Mouse (Mus musculus) olfactory bulb, adult 2 months (tissue): ENCODE measurements around the gene Dner. TPM values are rescaled to one million over a fixed set of nuclear protein-coding genes. Genes with fewer than 3 reads are reported as not detected.

Experiments used
- H3K27ac ChIP-seq: fragments of 200-500 bp; 2 replicates; pipeline ENCODE4 v1.5.1; 2012; ENCODE audit warnings: low read depth, low read length; ENCODE audit not compliant: insufficient read depth
- H3K4me1 ChIP-seq: fragments of 200-500 bp; 2 replicates; pipeline ENCODE4 v1.6.1; 2012; ENCODE audit warnings: low read length; ENCODE audit not compliant: control insufficient read depth, insufficient read depth
- H3K4me3 ChIP-seq: fragments of 200-500 bp; 2 replicates; pipeline ENCODE4 v1.5.1; 2012; ENCODE audit warnings: mild to moderate bottlenecking, low read depth, low read length, moderate library complexity; ENCODE audit not compliant: insufficient read depth
- CTCF ChIP-seq: fragments of 200-500 bp; IDR thresholded peaks from 2 replicates; pipeline ENCODE4 v1.5.1; 2012; ENCODE audit warnings: low read depth, mild to moderate bottlenecking, low read length, moderate library complexity; ENCODE audit not compliant: insufficient read depth
- POLR2A ChIP-seq: fragments of 200-500 bp; IDR thresholded peaks from 2 replicates; pipeline ENCODE4 v1.6.1; 2012; ENCODE audit warnings: mild to moderate bottlenecking, low read depth, low read length, moderate library complexity; ENCODE audit not compliant: insufficient read depth
- WGBS: fragments of 180-500 bp; shearing (Covaris S2); methylation state at CpG from one replicate; pipeline ENCODE4 v1.1.7; 2018; 5-methylcytosine and 5-hydroxymethylcytosine counted together
- polyA plus RNA-seq: library from polyadenylated mRNA; stranded (reverse); fragments of >200 nt; gene quantifications from 2 replicates; pipeline ENCODE4 v1.2.4, GENCODE M21; 2012; ENCODE audit warnings: low replicate concordance; ENCODE audit not compliant: missing spikeins, insufficient read depth, insufficient read length

The Dner gene
- polyA plus RNA-seq: not detected in 2 replicates

DNA sequence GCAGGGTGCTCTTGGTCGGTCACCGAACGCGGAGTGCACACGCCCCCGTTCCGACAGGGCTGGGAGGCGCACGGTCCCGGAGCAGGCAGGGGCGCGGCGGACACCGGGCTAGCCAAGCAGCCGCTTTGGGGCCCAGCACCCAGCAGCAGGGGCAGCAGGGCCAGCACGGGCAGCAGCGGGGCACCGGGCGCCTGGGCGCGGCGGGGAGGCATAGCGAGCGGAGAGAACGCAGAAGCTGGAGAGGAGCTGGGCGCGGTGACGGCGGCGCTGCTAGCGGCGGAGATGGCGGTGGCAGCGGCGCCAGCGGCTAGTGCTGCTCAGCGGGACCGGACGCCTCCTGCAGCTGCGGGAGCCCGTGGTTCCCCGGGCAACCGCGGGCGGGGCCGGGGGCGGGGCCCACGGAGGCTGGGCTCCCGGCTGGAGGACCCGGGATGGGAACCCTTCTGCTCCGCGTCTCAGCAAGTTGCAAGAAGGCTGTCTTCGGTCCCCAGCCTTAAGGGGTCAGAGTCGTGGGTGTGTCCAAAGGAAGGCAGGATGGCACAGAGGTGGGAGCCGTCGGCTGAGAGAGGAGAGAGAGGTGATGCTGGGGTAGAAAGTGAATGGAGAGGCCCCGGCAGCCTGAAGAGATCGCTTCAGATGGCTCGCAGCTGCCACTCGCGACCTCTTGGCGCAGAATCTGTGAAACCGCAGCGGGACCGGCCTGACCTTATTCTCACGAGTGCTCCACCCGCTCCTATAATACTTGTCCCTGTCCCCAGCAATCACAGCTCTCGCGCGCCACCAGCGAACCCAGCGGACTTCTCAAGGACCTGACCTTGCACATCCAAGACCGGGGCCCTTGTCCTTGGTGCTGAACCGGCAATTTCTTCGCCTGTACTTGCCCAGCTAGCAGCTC, at the start of gene Dner:
TSS of gene Dner (minus strand) at position 705 of the 895 bp plus-strand sequence.
- peak within 1 kb of the TSS; percentile 82 for H3K4me3 ChIP-seq
- H3K27ac ChIP-seq: peak within 1 kb of the TSS; percentile 17; the same call in 1 of the 2 replicates
- TF ChIP-seq POLR2A (no peak), CTCF (0 out of 2 replicates have a peak, but pooled peaks have one; percentile 7)
- H3K4me1 ChIP-seq: peaks cover 16% of the 10 kb centered on the region
- 1% methylated on average over 75 of the region's 75 CpGs for WGBS

GRCm38 (mm10) chr1:84742156-84742555, 46.1 kb upstream of the Dner start:
- no peak for TF ChIP-seq POLR2A
- TF ChIP-seq CTCF: no peak
- H3K4me3 ChIP-seq: no peak overlapping the region
- H3K27ac ChIP-seq: no peak overlapping the region
- no peaks in the 10 kb centered on the region for H3K4me1 ChIP-seq
- WGBS: 88% methylated on average over 3 of the region's 3 CpGs

DNA sequence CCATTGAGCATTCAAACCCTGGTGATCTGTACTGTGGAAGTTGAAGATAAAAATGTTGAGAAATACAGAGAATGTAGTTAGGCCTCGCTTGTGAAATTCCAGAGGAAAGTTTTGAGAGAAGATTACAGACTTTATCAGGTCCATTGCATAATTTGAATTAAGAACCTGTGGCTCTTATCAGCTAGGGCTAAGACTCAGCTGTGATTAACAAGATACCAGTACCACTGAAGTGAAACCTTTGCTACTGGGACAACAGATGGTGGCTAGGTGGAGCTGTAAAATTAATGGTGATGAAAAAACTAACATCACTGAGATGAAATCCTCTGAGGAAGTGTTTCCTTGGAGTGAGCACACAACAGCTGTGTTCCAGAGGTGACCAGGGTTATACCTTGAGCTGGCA, 44.1 kb upstream of the Dner start:
- H3K27ac ChIP-seq: no peak overlapping the region
- WGBS: 96% methylated on average over 1 of the region's 1 CpGs
- H3K4me1 ChIP-seq: no peaks in the 10 kb centered on the region
- H3K4me3 ChIP-seq: no peak overlapping the region
- TF ChIP-seq POLR2A: no peak
- TF ChIP-seq CTCF: no peak

DNA sequence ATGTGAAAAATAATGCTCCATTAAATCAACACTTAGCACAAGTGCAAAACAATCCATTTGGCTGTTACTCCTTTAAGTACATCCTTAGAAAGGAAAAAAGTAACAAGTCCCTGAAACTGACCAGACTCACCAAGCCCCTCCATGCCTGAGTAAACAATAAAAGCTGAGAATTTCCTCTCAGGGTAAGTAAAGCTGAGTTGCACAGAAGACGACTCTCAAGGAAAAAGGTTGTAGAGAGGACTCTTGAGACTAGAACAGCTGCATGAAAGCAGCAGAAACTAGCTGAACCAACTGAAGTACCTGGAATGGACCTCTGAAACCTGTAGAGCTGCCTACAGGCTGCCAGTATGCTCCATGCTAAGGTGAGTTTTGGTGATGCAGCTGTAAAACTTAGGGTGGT, 41.1 kb upstream of the Dner start:
- Histone ChIP-seq H3K27ac (no peak overlapping the region), H3K4me3 (no peak overlapping the region), H3K4me1 (no peaks in the 10 kb centered on the region)
- no peak for TF ChIP-seq CTCF
- no peak for TF ChIP-seq POLR2A
- WGBS: 40% methylated on average over 1 of the region's 1 CpGs

- WGBS: 61% methylated on average over 3 of the region's 3 CpGs
These were observed 37.8 kb upstream of the Dner start for GRCm38 (mm10) chr1:84733799-84734198.

DNA sequence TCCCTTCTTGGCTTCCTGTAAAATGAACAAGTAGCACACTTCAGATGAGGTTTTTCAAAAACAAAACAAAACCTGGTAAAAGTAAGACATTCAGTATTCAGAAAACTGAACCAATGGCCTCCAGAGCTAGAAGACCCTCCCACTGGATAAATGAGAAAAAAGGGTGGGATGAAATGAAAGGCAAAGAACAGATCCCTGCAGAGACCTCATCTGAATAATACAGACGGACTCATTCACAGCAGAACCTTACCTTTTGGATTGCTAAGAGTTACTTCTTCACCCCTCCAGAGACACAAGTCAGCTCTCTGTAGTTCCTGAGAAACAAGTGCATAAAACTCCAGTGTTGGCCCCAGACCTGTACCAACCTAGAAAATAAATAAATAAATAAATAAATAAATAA, 35.7 kb upstream of the Dner start:
- TF ChIP-seq CTCF (no peak), POLR2A (no peak)

More at GRCm38 (mm10) chr1:84733799-84734198, 37.8 kb upstream of the Dner start:
- TF ChIP-seq POLR2A (no peak), CTCF (no peak)
- Histone ChIP-seq H3K27ac (no peak overlapping the region), H3K4me1 (no peaks in the 10 kb centered on the region), H3K4me3 (no peak overlapping the region)

GRCm38 (mm10) chr1:84722841-84723240, 26.8 kb upstream of the Dner start:
- H3K27ac ChIP-seq: no peak overlapping the region
- no peak overlapping the region for H3K4me3 ChIP-seq
- H3K4me1 ChIP-seq: no peaks in the 10 kb centered on the region
- TF ChIP-seq CTCF (no peak), POLR2A (no peak)

More for the DNA sequence above, 35.7 kb upstream of the Dner start:
- WGBS: 81% methylated on average over 1 of the region's 1 CpGs
- H3K4me3 ChIP-seq: no peak overlapping the region
- H3K4me1 ChIP-seq: no peaks in the 10 kb centered on the region
- no peak overlapping the region for H3K27ac ChIP-seq

- Histone ChIP-seq H3K27ac (no peak overlapping the region), H3K4me1 (no peaks in the 10 kb centered on the region), H3K4me3 (no peak overlapping the region)
- TF ChIP-seq POLR2A: no peak
- 96% methylated on average over 3 of the region's 3 CpGs for WGBS
These were observed 26.4 kb upstream of the Dner start for GRCm38 (mm10) chr1:84722371-84722770.

- 89% methylated on average over 3 of the region's 3 CpGs for WGBS
- H3K4me3 ChIP-seq: no peak overlapping the region
- no peak overlapping the region for H3K27ac ChIP-seq
- TF ChIP-seq CTCF (no peak), POLR2A (no peak)
- H3K4me1 ChIP-seq: no peaks in the 10 kb centered on the region
These were observed 25.9 kb upstream of the Dner start for GRCm38 (mm10) chr1:84721942-84722341.
